Mouse (Mus musculus) natural killer cell, adult 2 months (primary cell): Measurements from ENCODE around the gene Cox7b.
"Not testable (repeated sequence)": the region's sequence is repeated elsewhere in the genome, so short reads cannot be mapped to it uniquely, and the experiment has no call there.

Experiments
- DNase-seq, 2 experiments: peaks; one replicate each; pipeline ENCODE4 v3.0.0; 2022; ENCODE audit warnings: low spot score in 2 of 2

The Cox7b gene

DNA sequence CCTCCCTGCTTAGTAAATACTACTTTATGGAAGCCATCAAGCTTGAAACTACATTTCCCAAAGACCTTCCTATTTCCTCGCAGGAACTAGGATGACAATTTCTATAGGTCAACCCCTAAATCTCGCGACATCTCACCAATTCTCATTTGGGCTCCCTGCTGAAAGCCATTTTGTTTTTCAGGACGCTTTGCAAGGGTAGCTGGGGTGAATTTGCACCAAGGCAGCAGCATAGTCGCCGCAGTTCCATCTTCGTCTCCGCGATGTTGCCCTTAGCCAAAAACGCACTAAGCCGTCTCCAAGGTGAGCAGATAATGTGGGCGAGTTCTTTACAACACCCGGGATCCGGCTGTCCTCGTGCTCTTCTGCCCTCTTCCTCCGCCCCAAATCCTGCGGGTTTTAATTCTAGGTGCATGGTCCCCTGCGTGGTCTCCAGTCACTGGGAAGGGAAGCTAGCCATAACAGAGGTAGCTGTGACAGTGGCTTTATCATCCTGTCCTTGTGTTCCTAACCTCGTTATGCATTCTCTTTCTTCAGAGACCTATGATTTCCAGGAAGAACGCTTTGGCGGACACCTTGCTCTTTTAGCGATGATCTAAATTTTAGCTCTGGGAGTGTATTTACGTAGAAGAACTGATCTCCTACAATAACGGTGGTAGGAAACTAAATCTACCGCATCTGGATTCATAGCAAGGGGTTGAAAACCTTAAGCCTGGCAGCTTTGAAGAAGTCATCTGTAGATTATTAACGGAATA, at the start of gene Cox7b:
Gene Cox7b, plus strand, starts transcription at position 130 of the 752 bp plus-strand sequence.
- peak; percentile 74 to 77 for DNase-seq

DNA sequence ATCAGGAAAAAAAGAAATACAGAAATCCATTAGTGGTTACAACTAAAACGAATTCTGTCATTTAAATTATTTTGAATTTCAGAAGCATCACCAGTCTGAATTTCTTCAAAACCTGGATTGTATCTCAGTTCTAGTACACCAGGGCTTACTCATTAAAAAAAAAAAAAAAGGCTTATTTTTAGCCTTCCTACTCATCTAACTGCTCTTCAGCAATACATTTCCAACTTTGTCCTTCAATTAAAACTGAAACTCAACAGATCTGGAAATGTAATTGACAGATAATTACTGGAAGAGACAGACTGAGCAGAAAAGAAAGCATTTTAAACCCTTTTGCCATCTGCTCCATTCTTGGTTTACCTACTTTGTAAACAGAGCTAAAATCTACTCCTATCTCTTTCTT, 13.9 kb upstream of the Cox7b start:
- no peak for DNase-seq

DNA sequence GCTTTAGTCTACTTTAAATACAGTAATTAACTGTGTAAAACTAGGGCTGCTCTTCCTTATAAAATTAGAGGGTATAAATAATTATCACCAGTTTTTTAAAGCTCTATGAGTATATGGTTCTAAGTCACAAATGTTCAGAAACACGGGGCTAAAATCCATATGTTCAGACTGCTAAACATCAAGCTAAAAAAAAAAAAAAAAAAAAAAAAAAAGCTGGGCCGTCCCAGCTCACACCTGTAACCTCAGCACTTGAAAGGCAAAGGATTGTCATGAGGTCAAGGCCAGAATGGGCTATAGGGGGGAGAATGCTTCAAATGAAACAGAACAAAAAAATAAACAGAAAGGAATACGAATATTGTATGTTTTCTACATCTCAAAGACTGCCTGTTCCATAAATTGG, 4.7 kb upstream of the Cox7b start:
- DNase-seq, result no peak

DNA sequence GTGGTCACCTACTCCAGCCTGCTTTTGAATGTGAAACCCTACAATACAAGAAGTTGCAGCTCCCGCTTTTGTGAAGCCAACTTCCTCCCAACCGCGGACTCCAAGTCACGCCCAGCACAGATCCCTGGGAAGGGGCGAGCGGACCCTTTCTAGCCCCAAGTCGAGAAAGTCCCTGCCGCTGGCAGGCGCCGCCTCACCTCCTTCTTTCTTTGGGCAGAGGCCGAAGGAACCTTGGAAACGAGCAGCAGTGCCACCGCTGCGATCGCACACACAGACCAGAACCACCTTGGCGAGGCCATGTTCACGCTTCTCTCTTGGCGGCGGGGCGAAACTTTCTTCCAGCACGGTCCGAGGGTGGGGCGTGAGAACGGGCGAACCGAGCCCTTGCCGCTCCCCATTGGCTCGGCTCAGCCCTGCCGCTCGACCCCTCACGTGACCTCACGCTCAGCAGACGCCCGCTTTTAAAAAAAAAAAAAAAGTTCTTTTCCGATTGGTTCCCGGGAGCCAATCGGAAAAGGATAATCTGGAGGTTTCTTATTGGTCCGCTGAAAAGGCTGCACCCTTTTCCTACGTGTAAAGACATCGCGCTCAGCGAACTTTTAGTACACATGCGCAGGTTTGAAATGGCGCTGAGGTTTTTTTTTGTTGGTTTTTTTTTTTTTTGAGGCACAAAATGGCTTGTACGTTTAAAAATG, 3.9 kb upstream of the Cox7b start, which contains the start of gene Magt1:
Gene Magt1, minus strand, starts transcription at position 442 of the 695 bp plus-strand sequence.
- peak; percentile 75 to 86 for DNase-seq

DNA sequence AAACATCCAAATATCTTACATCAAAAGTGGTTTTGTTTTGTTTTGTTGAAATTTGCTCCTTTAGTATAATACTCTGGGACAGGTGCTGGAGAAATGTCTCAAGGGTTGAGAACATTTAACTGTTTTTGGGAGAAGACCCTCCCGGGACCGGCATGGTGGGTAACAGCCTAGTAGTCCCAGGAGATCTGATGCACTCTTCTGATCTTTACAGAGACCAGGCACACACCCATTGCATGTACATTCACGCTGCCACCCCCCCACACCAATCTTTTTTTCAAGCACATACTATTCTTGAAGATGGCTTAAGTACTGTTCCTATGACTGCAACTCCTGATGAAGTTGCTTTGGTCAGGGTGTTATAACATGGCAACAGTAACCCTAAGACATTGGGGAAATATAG, 2.9 kb upstream of the Cox7b start:
- DNase-seq, result no peak

DNA sequence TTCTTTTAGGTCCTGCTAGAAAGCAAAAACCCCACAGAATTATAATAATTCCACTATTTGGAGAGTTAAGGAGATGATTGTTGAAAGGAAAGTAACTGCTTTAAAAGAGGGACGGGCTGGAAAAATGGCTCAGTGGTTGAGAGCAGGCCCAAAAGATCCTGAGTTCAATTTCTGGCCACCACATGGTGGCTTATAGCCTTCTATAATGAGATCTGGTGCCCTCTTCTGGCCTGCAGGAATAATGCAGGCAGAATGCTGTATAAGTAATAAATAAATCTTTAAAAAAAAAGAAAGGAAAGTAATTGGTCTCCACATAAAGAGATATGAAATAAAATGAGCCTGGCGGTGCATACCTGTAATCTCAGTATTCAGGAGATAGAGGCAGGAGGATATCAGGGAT, 2.3 kb upstream of the Cox7b start:
- DNase-seq, result peak; percentile 40 to 58

DNA sequence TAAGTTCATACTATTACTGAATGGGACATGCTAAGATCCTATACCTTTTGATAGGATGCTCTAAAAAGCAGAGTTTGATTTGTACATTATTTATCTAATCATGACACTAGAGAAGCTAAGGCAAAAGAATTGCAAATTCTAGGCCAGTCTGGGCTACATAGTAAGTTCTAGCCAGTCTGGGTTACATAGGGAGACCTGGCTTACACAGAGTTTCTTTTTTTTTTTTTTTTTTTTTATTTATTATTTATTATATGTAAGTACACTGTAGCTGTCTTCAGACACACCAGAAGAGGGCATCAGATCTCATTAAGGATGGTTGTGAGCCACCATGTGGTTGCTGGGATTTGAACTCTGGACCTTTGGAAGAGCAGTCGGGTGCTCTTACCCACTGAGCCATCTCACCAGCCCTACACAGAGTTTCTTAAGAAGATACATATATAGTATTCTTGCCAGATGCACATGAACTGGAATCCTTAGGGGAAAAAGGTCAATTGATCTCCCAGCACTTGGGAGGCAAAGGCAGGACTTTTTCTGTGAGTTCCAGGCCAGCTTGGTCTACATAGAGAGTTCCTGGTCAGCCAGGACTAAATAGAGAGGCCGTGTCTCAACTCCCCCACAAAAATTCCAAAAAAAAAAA, 641 bp upstream of the Cox7b start:
- not testable (repeated sequence) for DNase-seq

DNA sequence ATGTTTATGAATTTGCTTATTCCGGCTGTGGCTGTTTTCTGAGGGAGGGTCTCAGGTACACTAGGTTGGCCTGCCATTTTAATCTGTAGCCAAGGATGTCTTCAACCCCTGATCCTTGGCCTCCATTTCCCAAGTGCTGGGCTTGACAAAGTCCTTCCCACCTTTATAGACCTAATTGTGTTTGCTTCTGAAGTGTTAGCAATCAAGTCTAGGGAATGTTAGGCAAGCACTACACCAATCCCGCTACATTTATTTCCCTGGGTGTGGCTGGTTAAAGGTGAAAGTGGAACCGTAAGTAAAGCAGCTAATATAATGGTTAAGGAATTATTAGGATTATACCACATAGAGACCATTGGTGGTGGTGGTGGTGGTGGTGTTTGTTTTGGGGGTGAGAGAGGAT, 1.6 kb downstream of the Cox7b start:
- DNase-seq, result no peak

DNA sequence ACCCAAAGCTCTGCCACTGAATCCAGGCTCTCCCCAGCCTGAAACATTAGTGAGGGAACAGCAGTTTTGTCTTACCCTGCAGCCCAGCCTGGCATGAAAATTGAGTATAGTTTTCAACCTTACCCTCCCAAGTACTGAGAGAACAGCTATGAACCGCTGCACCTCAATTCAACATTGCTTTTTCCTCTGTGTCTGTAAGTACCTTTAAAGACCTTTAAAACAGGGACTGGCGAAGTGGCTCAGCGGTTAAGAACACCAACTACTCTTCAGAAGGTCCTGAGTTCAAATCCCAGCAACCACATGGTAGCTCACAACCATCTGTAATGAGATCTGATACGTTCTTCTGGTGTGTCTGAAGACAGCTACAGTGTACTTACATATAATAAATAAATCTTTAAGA, 2.0 kb downstream of the Cox7b start:
- no peak for DNase-seq

DNA sequence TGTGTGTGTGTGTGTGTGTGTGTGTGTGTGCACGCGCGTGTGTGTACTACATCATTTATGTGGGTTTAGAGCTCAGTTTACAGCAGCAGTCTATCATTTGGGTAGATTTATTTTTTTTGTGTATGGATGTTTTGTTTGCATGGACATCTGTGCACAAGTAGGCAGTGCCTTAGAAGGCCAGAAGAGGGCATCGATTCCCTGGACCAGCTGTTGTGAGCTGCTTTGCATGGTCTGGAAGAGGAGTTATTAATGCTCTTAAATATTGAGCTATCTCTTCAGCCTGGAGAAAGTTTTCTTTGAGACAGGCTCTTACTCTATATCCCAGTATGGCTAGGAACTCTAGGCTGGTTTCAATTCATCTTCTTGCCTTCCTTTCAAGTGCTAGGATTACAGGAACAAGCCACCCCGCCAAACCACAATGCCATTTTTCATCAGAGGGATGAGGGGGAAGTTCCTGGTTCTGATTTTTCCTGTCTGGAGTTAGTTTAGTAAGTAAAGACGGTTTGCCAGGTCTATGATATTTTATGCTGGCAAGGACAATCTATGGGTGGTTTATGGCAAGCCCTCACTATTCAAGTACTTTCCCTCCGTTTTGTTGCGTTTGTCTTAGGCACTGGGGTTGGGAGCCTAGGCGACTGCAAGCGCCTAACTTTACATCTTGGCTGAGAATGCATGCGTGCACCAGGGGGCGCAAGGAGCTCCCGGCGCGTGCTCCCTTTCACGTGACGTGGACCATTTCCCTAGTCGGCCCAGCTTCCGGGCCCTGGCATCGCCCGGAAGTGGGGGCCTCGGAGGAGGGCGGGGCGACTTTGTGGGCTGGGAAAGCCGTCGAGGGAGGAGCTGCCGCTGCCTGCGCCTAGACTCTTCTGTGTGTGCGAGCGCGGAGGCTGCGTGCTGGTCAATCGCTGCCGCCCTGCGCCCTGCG, 11.2 kb downstream of the Cox7b start, which contains the start of gene Atp7a:
Gene Atp7a, plus strand, starts transcription at position 859 of the 925 bp plus-strand sequence.
- peak; percentile 84 to 94 for DNase-seq

DNA sequence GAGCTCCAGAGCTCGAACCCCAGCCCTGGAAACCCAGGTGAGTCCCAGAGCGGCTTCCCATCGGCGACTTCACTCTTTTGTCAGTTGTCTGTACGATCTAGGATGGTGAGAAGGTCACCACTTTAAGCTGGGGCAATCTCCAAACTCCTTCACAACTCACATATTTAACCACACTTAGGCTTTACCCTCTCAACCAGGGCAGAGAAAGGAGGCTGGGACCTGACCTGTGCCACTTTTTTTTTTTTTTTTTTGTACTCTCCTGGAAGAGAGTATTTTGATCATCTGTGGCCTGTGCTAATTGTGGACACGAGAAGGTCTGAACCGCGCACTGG, 11.8 kb downstream of the Cox7b start:
- no peak for DNase-seq

DNA sequence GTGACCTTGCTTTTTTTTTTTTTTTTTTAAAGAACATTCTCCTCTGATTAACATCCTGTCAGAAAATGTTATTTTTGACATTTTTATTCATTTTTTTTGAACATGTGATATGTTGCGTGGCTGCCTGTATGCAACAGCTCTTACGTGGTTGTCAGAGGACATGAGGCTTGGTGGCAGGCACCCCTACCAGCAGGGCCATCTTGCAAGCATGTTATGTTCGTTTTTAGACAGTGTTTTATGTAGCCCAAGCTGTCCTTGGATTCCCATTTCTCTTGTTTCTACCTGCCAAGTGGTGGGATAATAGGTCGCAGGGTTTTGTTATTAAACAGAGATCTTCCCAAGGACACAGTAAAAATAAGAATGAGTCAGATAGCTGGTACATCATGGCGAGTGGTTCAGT, 14.7 kb downstream of the Cox7b start:
- DNase-seq, result no peak

DNA sequence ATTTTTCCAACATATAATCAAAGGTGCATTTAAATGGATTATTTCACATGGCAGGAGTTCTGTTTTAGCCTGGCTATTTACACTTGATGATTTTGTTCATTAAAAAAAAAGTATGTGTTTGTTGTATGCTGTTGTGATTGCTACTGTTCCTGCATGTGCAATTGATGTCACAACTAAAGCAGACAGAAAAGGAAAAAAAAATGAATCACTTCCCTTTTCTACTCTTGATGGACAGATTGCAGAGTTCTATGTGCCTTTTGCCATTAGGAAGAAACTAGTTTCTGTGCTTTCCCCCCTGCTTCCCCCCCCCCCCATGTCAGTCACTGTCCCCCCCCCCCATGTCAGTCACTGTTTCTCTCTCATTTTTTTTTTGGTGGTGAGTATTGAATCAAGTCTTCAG, 15.6 kb downstream of the Cox7b start:
- DNase-seq, result no peak

DNA sequence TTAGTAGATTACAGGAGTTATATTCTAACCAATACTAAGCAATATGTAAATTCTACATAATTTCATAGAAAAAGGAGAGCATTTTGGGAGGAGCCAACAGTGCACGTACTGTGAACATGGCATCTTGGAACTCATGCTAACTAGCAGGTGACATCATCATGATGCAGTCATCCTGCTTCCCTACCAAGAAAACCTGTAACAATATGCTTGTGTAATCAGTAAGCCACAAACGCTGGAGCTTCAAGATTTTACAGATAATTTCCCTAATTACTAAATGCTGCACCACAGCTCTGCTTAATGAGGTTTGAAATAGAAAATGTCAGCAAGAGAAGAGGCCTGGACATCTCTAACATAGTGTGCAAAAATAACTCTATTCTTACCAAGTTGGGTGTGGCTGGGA, 20.2 kb downstream of the Cox7b start:
- DNase-seq, result no peak

DNA sequence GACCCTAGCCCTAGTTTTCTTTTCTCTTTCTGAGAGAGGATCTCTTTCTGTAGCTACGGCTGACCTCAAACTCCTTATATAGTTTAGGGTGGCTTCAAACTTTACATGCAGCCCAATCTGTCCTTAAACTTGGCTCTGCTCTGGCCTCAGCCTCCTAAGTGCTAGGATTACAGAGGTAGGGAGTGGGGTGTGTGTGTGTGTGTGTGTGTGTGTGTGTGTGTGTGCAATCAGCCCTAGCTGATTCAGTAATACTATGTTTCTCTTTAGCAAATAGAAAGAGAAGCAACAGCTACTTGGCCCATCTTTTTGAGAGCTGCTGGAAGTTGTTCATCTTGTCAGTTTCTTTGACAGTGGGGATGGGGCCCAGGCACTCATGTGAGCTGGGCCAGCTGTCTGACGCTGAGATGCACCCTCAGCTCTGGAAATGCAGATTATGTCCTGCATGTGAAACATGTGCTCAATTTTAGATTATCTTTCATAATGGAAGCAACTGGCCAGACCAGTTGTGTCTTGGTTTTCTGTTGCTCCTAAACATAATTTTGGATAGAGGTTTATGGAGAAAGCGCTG, 21.8 kb downstream of the Cox7b start:
- DNase-seq, result no peak

DNA sequence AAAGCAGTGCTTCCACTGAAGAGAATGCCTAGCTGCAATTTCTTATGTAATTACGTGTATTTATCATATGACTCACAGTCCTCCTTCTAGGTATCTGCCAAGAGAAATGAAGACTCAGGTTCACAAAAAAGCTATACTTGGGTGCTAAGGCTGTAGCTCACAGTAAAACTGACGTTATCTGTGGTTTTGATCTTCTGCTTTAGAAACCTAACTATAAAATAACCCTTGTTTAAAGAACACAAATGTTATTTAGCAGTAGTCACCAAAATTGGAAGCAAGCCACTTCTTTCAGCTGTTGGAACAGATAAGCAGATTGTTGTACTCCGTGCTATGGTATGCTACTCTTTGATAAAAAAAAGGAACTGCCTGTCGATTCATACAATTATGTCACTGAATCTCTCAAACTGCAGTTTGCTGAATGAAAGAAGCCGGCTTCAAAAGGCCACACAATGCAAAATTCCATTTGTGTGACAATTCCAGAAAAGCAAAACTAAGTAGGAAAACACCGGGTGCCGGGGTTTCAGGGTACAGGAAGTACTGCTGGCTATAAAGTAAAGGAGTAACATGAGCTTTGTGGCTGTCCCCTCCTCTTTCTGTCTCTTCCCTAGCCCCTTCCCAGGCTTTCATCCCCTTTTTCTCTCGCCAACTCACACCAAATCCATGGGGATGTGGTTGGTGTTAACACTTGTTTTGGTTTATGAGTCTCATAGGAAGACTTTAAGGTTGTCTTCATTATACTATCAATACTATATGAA, 28.5 kb downstream of the Cox7b start:
- no peak for DNase-seq

DNA sequence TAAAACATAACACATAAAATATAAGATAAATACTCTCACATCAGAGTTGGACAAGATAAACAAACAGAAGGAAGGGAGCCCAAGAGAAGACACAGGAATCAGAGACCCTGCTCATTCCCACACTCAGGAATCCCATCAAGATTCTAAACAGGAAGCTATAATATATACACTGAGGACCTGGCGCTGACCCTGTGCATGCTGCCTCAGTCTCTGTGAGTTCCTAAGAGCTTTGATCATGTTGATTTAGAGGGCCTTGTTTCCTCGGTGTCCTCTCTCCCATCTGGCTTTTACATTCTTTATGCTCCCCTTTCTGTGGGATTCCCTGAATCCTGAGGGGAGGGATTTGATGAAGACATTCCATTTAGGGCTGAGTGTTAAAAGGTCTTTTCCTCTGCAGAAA, 30.0 kb downstream of the Cox7b start:
- DNase-seq, result no peak

DNA sequence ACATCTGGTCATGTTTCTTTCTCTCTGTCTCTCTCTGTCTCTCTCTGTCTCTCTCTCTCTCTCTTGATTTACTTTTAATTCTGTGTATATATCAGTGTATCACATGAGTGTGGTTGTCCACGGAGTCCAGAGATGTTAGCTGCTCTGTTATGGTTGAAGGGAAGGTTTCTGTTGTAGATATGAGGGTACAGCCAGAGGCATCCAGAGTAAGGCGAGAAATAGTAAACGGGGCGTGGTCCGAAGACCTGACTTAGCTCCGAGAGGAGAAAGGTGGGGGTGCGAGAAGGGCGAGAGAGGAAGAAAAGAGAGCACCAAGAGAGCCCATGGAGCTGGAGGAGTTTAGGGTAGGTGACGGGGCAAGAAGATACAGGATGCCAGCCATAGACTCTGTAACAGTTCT, 30.4 kb downstream of the Cox7b start:
- no peak for DNase-seq

DNA sequence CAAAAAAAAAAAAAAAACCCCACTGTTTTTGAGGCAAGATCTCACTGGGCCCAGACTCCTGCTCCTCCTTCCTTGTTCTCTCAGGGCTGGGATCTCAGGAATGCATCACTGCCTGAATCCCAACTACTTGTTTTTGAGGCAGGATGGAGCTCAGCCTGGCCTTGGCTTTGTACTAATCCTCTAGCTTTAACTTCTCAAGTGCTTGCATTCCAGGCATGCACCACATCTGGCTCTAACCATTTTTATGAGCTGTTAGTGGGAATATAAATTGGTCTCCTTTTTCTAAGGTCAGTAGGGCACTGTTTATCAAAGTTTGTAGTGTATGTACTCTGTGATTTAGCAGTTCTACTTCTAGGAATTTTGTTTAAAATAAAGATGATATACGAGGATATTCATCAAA, 32.7 kb downstream of the Cox7b start:
- no peak for DNase-seq
